Mouse (Mus musculus): ENCODE results near the gene Tlr4. TPM values are rescaled to one million over a fixed set of nuclear protein-coding genes. Genes with fewer than 3 reads are reported as not detected.

Tlr4 gene
- total and polyA plus RNA-seq, 2 experiments = 0.70 to 5.2 TPM

DNA sequence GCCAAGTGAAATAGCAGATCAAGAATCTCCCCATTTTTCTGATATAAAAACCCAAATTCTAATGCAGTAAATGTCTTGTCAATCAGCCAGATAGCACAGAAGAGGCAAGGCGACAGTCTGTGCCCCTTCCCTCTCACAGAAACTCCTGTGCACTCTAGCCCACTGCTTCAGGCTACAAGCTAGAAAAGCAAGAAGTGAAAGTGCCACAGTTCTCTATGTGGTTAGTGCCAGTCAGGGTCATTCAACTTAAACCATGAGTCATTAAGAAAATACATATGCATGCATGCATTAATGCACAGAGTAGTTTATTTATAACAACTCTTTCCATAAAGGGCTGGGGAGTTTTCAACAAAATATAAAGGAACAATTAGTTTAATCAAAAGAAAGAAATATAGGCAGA is 15.9 kb downstream of the Tlr4 start:
- H3K4me1 ChIP-seq (ENCODE audit: control insufficient read depth, insufficient read depth, low read length) = no peaks in the 10 kb centered on the region
- H3K27me3 ChIP-seq (ENCODE audit: control insufficient read depth, insufficient read depth, low read length) = no peaks in the 10 kb centered on the region
- no peak overlapping the region for H3K9ac ChIP-seq (ENCODE audit: low read depth, low read length)
- H3K79me2 ChIP-seq (ENCODE audit: control insufficient read depth, insufficient read depth, low read length) = no peaks in the 10 kb centered on the region
- no peaks in the 10 kb centered on the region; the same call in 1 of the 2 replicates for H3K36me3 ChIP-seq (ENCODE audit: control insufficient read depth, insufficient read depth, low read length)
- TF ChIP-seq CTCF (IDR thresholded peaks at IDR 0.05; ENCODE audit: low read depth, low read length) = no peak
- no peak for TF ChIP-seq POLR2A (IDR thresholded peaks at IDR 0.05; ENCODE audit: extremely low read depth, insufficient read depth, low read length)
- H3K27ac ChIP-seq (replicated peaks; ENCODE audit: insufficient read depth, low read depth, low read length) = no peak overlapping the region
- DNase-seq (ENCODE audit: extremely low read depth, low read depth, low spot score) = peak; percentile 10
- H3K4me3 ChIP-seq (ENCODE audit: insufficient read depth, low read depth, low read length) = no peak overlapping the region
- WGBS = 64% methylated on average over 1 of the region's 1 CpGs

DNA sequence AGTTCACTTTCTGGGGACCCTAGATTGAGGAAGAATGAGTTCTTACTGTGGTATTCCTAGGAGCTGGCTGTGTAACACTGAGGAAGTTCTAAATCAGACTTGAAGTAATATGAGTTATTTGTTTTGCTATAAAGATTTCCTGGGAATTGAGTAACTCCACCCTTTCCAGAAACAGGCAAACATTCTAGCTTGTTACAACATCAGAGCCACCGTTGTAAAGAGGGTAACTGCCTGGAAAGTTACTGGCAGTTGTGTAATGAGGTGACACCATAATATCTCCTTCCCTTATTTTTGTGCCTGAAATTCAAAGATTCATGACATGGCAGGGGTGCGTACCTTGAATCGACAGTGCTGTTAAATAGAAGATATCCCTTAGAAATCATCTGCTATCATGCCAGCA is 24.6 kb downstream of the Tlr4 start:
- 54% methylated on average over 3 of the region's 3 CpGs for WGBS
- H3K79me2 ChIP-seq (ENCODE audit: control insufficient read depth, insufficient read depth, low read length) = no peaks in the 10 kb centered on the region
- DNase-seq (ENCODE audit: extremely low read depth, low read depth, low spot score) = peak; percentile 69
- no peaks in the 10 kb centered on the region for H3K27me3 ChIP-seq (ENCODE audit: control insufficient read depth, insufficient read depth, low read length)
- TF ChIP-seq POLR2A (IDR thresholded peaks at IDR 0.05; ENCODE audit: extremely low read depth, insufficient read depth, low read length) (no peak), CTCF (IDR thresholded peaks at IDR 0.05; ENCODE audit: low read depth, low read length) (no peak)
- H3K27ac ChIP-seq (replicated peaks; ENCODE audit: insufficient read depth, low read depth, low read length) = no peak overlapping the region
- H3K4me1 ChIP-seq (ENCODE audit: control insufficient read depth, insufficient read depth, low read length) = no peaks in the 10 kb centered on the region; the same call in 1 of the 2 replicates
- no peak overlapping the region for H3K4me3 ChIP-seq (ENCODE audit: insufficient read depth, low read depth, low read length)
- H3K36me3 ChIP-seq (ENCODE audit: control insufficient read depth, insufficient read depth, low read length) = no peaks in the 10 kb centered on the region
- no peak overlapping the region for H3K9ac ChIP-seq (ENCODE audit: low read depth, low read length)

DNA sequence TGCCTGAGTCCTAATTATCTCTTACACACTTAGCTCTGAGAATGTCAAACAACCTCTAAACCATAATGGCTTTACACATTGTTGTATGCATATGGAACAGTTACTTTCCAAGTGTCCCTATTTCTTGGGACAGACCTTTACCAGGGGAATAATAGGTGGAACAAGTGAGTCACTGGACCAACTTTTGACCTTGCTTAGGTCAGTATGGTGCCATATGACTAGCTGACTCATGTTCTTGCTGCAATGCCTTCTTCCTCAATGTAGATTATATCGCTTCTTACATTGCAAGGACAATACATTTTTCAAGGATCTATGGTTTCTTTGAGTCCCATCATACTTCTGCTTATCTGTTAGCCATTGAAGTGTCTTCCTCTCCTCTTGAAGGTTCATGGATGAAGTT is 29.6 kb downstream of the Tlr4 start:
- TF ChIP-seq CTCF (IDR thresholded peaks at IDR 0.05; ENCODE audit: low read depth, low read length) (no peak), POLR2A (IDR thresholded peaks at IDR 0.05; ENCODE audit: extremely low read depth, insufficient read depth, low read length) (no peak)
- no peak overlapping the region for H3K4me3 ChIP-seq (ENCODE audit: insufficient read depth, low read depth, low read length)
- no peak for DNase-seq (ENCODE audit: extremely low read depth, low read depth, low spot score)
- H3K36me3 ChIP-seq (ENCODE audit: control insufficient read depth, insufficient read depth, low read length) = no peaks in the 10 kb centered on the region
- WGBS = 71% methylated on average over 1 of the region's 1 CpGs
- H3K27me3 ChIP-seq (ENCODE audit: control insufficient read depth, insufficient read depth, low read length) = no peaks in the 10 kb centered on the region
- H3K4me1 ChIP-seq (ENCODE audit: control insufficient read depth, insufficient read depth, low read length) = no peaks in the 10 kb centered on the region; the same call in 1 of the 2 replicates
- no peaks in the 10 kb centered on the region for H3K79me2 ChIP-seq (ENCODE audit: control insufficient read depth, insufficient read depth, low read length)
- no peak overlapping the region for H3K9ac ChIP-seq (ENCODE audit: low read depth, low read length)
- no peak overlapping the region for H3K27ac ChIP-seq (replicated peaks; ENCODE audit: insufficient read depth, low read depth, low read length)

DNA sequence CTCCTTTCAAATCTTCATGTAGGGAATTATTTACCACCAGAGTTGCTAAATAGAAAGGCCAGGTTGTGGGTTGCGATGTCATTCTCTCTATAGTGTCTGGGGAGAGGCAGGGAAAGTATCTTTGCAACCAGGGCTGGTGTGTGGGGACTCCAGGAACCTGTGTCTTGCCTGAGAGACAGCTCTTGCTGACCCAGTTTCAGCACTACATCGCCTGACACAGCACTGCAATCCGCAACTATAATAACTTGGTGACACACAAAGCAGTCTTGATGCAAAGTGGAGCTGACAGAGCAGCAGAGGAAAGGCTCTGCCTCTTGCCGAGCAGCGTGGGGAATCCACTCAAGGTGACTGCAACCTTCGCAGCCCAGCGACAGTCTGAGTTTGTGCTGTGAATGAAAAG is 42.5 kb downstream of the Tlr4 start:
- no peaks in the 10 kb centered on the region for H3K4me1 ChIP-seq (ENCODE audit: control insufficient read depth, insufficient read depth, low read length)
- DNase-seq (ENCODE audit: extremely low read depth, low read depth, low spot score) = no peak

DNA sequence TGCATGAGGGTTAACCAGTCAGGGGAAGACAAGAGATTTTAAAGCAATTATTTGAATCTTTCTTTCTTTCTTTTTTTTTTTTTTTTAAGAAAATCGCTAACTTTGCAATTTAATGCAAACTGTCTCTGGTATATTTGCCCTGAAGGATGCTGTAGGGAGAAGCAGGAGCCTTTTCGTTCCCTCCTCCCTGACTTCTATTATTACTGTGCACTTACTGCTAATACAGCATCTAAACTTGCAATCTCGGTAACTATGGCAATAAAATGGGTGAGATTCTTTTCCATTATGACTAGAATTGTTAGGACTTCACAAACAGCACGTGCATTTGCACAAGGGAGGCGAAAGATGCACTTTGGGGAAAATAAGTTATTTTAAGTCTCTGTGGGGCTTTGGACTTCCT is 44.6 kb downstream of the Tlr4 start:
- no peak for DNase-seq (ENCODE audit: extremely low read depth, low read depth, low spot score)
- WGBS = 80% methylated on average over 5 of the region's 5 CpGs
- Histone ChIP-seq H3K36me3 (ENCODE audit: control insufficient read depth, insufficient read depth, low read length) (no peaks in the 10 kb centered on the region), H3K79me2 (ENCODE audit: control insufficient read depth, insufficient read depth, low read length) (no peaks in the 10 kb centered on the region), H3K4me3 (ENCODE audit: insufficient read depth, low read depth, low read length) (no peak overlapping the region), H3K9ac (ENCODE audit: low read depth, low read length) (no peak overlapping the region), H3K27ac (replicated peaks; ENCODE audit: insufficient read depth, low read depth, low read length) (no peak overlapping the region), H3K27me3 (ENCODE audit: control insufficient read depth, insufficient read depth, low read length) (no peaks in the 10 kb centered on the region), H3K4me1 (ENCODE audit: control insufficient read depth, insufficient read depth, low read length) (no peaks in the 10 kb centered on the region)
- no peak for TF ChIP-seq POLR2A (IDR thresholded peaks at IDR 0.05; ENCODE audit: extremely low read depth, insufficient read depth, low read length)
- TF ChIP-seq CTCF (IDR thresholded peaks at IDR 0.05; ENCODE audit: low read depth, low read length) = no peak

More for the DNA sequence above, 42.5 kb downstream of the Tlr4 start:
- H3K4me3 ChIP-seq (ENCODE audit: insufficient read depth, low read depth, low read length) = no peak overlapping the region
- no peak overlapping the region for H3K27ac ChIP-seq (replicated peaks; ENCODE audit: insufficient read depth, low read depth, low read length)
- no peaks in the 10 kb centered on the region for H3K36me3 ChIP-seq (ENCODE audit: control insufficient read depth, insufficient read depth, low read length)
- no peaks in the 10 kb centered on the region for H3K79me2 ChIP-seq (ENCODE audit: control insufficient read depth, insufficient read depth, low read length)
- H3K27me3 ChIP-seq (ENCODE audit: control insufficient read depth, insufficient read depth, low read length) = no peaks in the 10 kb centered on the region
- TF ChIP-seq POLR2A (IDR thresholded peaks at IDR 0.05; ENCODE audit: extremely low read depth, insufficient read depth, low read length) = no peak
- TF ChIP-seq CTCF (IDR thresholded peaks at IDR 0.05; ENCODE audit: low read depth, low read length) = no peak
- H3K9ac ChIP-seq (ENCODE audit: low read depth, low read length) = no peak overlapping the region
- WGBS = 88% methylated on average over 7 of the region's 7 CpGs

GRCm38 (mm10) chr4:66873342-66873741 is 46.0 kb downstream of the Tlr4 start:
- H3K79me2 ChIP-seq (ENCODE audit: control insufficient read depth, insufficient read depth, low read length) = no peaks in the 10 kb centered on the region
- TF ChIP-seq POLR2A (IDR thresholded peaks at IDR 0.05; ENCODE audit: extremely low read depth, insufficient read depth, low read length) (no peak), CTCF (IDR thresholded peaks at IDR 0.05; ENCODE audit: low read depth, low read length) (no peak)
- no peak overlapping the region for H3K4me3 ChIP-seq (ENCODE audit: insufficient read depth, low read depth, low read length)
- no peak overlapping the region for H3K9ac ChIP-seq (ENCODE audit: low read depth, low read length)
- no peaks in the 10 kb centered on the region for H3K36me3 ChIP-seq (ENCODE audit: control insufficient read depth, insufficient read depth, low read length)
- H3K27ac ChIP-seq (replicated peaks; ENCODE audit: insufficient read depth, low read depth, low read length) = no peak overlapping the region
- H3K27me3 ChIP-seq (ENCODE audit: control insufficient read depth, insufficient read depth, low read length) = no peaks in the 10 kb centered on the region
- no peaks in the 10 kb centered on the region for H3K4me1 ChIP-seq (ENCODE audit: control insufficient read depth, insufficient read depth, low read length)
- no peak for DNase-seq (ENCODE audit: extremely low read depth, low read depth, low spot score)

Data from liver, adult 2 months (tissue).